13 mouse cellular contexts compared by ENCODE assay signal in genomic region chr11:113726994-113727888, GRCm38 (mm10). TPM values are rescaled to one million over a fixed set of nuclear protein-coding genes. Genes with fewer than 3 reads are reported as not detected.
DNase-seq lines count a peak whose midpoint lies in the region; ATAC-seq and TF ChIP-seq lines count a peak whose summit lies in the region.
"Had no signal": no experiment of that assay in that cellular context is flagged by ENCODE, and none has a peak within 500 bp of the region (broad histone marks: within the 10 kb centered on the region; RNA-seq: fewer than 3 reads in every experiment).

No protein-coding gene starts in this region.

- peaks cover 24% of the 10 kb centered on the region for H3K4me1 ChIP-seq in heart, adult 2 months (ENCODE audit: control insufficient read depth, insufficient read depth, low read length)
- peaks cover 30% of the 10 kb centered on the region; the same call in 1 of the 2 replicates for H3K4me1 ChIP-seq in heart, embryonic 12.5 days (replicated peaks)
- peaks cover 54% of the 10 kb centered on the region for H3K4me1 ChIP-seq in liver, adult 2 months (ENCODE audit: control insufficient read depth, insufficient read depth, low read length)
- peaks cover 10% of the 10 kb centered on the region for H3K4me1 ChIP-seq in liver, embryonic 11.5 days (replicated peaks; ENCODE audit: control insufficient read depth, insufficient read depth, low read length)
- peaks cover 67% of the 10 kb centered on the region for H3K4me1 ChIP-seq in embryonic facial prominence, embryonic 12.5 days
- H3K4me1 ChIP-seq in limb, embryonic 14.5 days (ENCODE audit: control insufficient read depth, insufficient read depth, low read length), result peaks cover 40% of the 10 kb centered on the region
- H3K4me1 ChIP-seq in midbrain, embryonic 11.5 days (ENCODE audit: control insufficient read depth, insufficient read depth, low read length), result no peaks in the 10 kb centered on the region

- H3K27me3 ChIP-seq in heart, adult 2 months (ENCODE audit: control insufficient read depth, insufficient read depth, low read length), result no peaks in the 10 kb centered on the region
- H3K27me3 ChIP-seq in heart, embryonic 12.5 days (replicated peaks), result no peaks in the 10 kb centered on the region
- no peaks in the 10 kb centered on the region for H3K27me3 ChIP-seq in liver, adult 2 months (ENCODE audit: control insufficient read depth, insufficient read depth, low read length)
- no peaks in the 10 kb centered on the region for H3K27me3 ChIP-seq in liver, embryonic 11.5 days (replicated peaks; ENCODE audit: control insufficient read depth, insufficient read depth, low read length)
- no peaks in the 10 kb centered on the region for H3K27me3 ChIP-seq in embryonic facial prominence, embryonic 12.5 days
- no peaks in the 10 kb centered on the region for H3K27me3 ChIP-seq in limb, embryonic 14.5 days (ENCODE audit: control insufficient read depth, insufficient read depth, low read length)
- no peaks in the 10 kb centered on the region for H3K27me3 ChIP-seq in midbrain, embryonic 11.5 days (ENCODE audit: control insufficient read depth, insufficient read depth, low read length)
- H3K27me3 ChIP-seq: Patski had no signal

- H3K36me3 ChIP-seq in heart, adult 2 months (ENCODE audit: control insufficient read depth, insufficient read depth, low read length), result no peaks in the 10 kb centered on the region
- H3K36me3 ChIP-seq in heart, embryonic 12.5 days, result peaks cover 47% of the 10 kb centered on the region
- H3K36me3 ChIP-seq in liver, adult 2 months (ENCODE audit: control insufficient read depth, insufficient read depth, low read length), result peaks cover 7% of the 10 kb centered on the region; the same call in 1 of the 2 replicates
- H3K36me3 ChIP-seq in liver, embryonic 11.5 days (ENCODE audit: control insufficient read depth, insufficient read depth, low read length), result peaks cover 29% of the 10 kb centered on the region
- peaks cover 48% of the 10 kb centered on the region for H3K36me3 ChIP-seq in embryonic facial prominence, embryonic 12.5 days
- H3K36me3 ChIP-seq in limb, embryonic 14.5 days (ENCODE audit: control insufficient read depth, insufficient read depth, low read length), result peaks cover 46% of the 10 kb centered on the region
- H3K36me3 ChIP-seq in midbrain, embryonic 11.5 days (ENCODE audit: control insufficient read depth, insufficient read depth, low read length), result peaks cover 30% of the 10 kb centered on the region

- no peak for TF ChIP-seq EP300 in heart, adult 2 months (IDR thresholded peaks at IDR 0.05; ENCODE audit: insufficient read depth, low read depth, low read length)

- H3K27ac ChIP-seq in heart, adult 2 months, result peak overlapping the region; percentile 63
- H3K27ac ChIP-seq in heart, embryonic 12.5 days (ENCODE audit: poor library complexity, severe bottlenecking), result no peak overlapping the region
- peak overlapping the region; percentile 73 for H3K27ac ChIP-seq in liver, adult 2 months (replicated peaks; ENCODE audit: insufficient read depth, low read depth, low read length)
- H3K27ac ChIP-seq in liver, embryonic 11.5 days (ENCODE audit: low read depth, low read length), result no peak overlapping the region
- peak overlapping the region; percentile 43 for H3K27ac ChIP-seq in embryonic facial prominence, embryonic 12.5 days
- H3K27ac ChIP-seq in limb, embryonic 14.5 days (replicated peaks; ENCODE audit: low read depth, low read length), result peak overlapping the region; percentile 72
- no peak overlapping the region for H3K27ac ChIP-seq in midbrain, embryonic 11.5 days (ENCODE audit: low read depth, low read length)
- H3K27ac ChIP-seq: liver, embryonic 12.5 days had no signal

- 64% methylated on average over 14 of the region's 14 CpGs for WGBS in heart, adult 2 months
- 92% methylated on average over 14 of the region's 14 CpGs for WGBS in heart, embryonic 12.5 days
- WGBS in liver, adult 2 months, result 64% methylated on average over 14 of the region's 14 CpGs
- 93% methylated on average over 14 of the region's 14 CpGs for WGBS in liver, embryonic 11.5 days
- WGBS in embryonic facial prominence, embryonic 12.5 days, result 60% methylated on average over 14 of the region's 14 CpGs
- 33% methylated on average over 14 of the region's 14 CpGs for WGBS in limb, embryonic 14.5 days
- WGBS in midbrain, embryonic 11.5 days, result 87% methylated on average over 14 of the region's 14 CpGs

- intact Hi-C loops in heart, adult 2 months (cut with DNase I), result no loop called here

- DNase-seq in heart, adult 2 months, result peak in 1 of 2 experiments; percentile 46
- no peak for DNase-seq in liver, adult 2 months (ENCODE audit: extremely low read depth, low read depth, low spot score)
- DNase-seq in liver, embryonic 11.5 days (ENCODE audit: low spot score), result no peak
- peak; percentile 69 for DNase-seq in limb, embryonic 14.5 days (ENCODE audit: low spot score)
- no peak for DNase-seq in midbrain, embryonic 11.5 days (ENCODE audit: low spot score, missing footprints)
- DNase-seq in cerebellum, adult 9-11 months, result no peak
- DNase-seq: adrenal gland, postnatal 36 days; right cerebral cortex, postnatal 14 days had no signal

- no peak overlapping the region for H3K4me2 ChIP-seq in heart, embryonic 12.5 days
- H3K4me2 ChIP-seq in liver, embryonic 11.5 days, result no peak overlapping the region
- no peak overlapping the region for H3K4me2 ChIP-seq in embryonic facial prominence, embryonic 12.5 days (replicated peaks)
- H3K4me2 ChIP-seq in limb, embryonic 14.5 days (replicated peaks; ENCODE audit: low read depth, low read length, severe bottlenecking), result 0 out of 2 replicates have a peak overlapping the region, but pooled peaks have one; percentile 3
- H3K4me2 ChIP-seq in midbrain, embryonic 11.5 days, result no peak overlapping the region
- H3K4me2 ChIP-seq: heart, embryonic 11.5 days; liver, embryonic 12.5 days had no signal

- no peak for ATAC-seq in heart, embryonic 12.5 days (ENCODE audit: insufficient number of reproducible peaks, low FRiP score)
- no peak for ATAC-seq in liver, embryonic 11.5 days (replicated peaks; ENCODE audit: low FRiP score)
- ATAC-seq in embryonic facial prominence, embryonic 12.5 days (ENCODE audit: insufficient number of reproducible peaks, insufficient read depth, low FRiP score, low TSS enrichment), result no peak
- ATAC-seq in limb, embryonic 14.5 days (ENCODE audit: low FRiP score, low read depth), result peak; percentile 31; the same call in 1 of the 2 replicates
- no peak for ATAC-seq in midbrain, embryonic 11.5 days (ENCODE audit: low FRiP score)
- ATAC-seq: liver, embryonic 12.5 days; Patski had no signal

- H3K4me3 ChIP-seq in heart, adult 2 months, result no peak overlapping the region
- no peak overlapping the region for H3K4me3 ChIP-seq in heart, embryonic 12.5 days
- no peak overlapping the region for H3K4me3 ChIP-seq in liver, adult 2 months (ENCODE audit: insufficient read depth, low read depth, low read length)
- no peak overlapping the region for H3K4me3 ChIP-seq in liver, embryonic 11.5 days (ENCODE audit: low read depth, low read length)
- H3K4me3 ChIP-seq in embryonic facial prominence, embryonic 12.5 days, result no peak overlapping the region
- H3K4me3 ChIP-seq in limb, embryonic 14.5 days (replicated peaks; ENCODE audit: low read length), result no peak overlapping the region
- H3K4me3 ChIP-seq in midbrain, embryonic 11.5 days (ENCODE audit: low read depth, low read length), result no peak overlapping the region
- H3K4me3 ChIP-seq: liver, embryonic 12.5 days had no signal

- no peak overlapping the region for H3K9ac ChIP-seq in heart, adult 2 months (ENCODE audit: low read depth, low read length)
- no peak overlapping the region for H3K9ac ChIP-seq in heart, embryonic 12.5 days
- H3K9ac ChIP-seq in liver, adult 2 months (ENCODE audit: low read depth, low read length), result peak overlapping the region; percentile 29; the same call in 1 of the 2 replicates
- no peak overlapping the region for H3K9ac ChIP-seq in liver, embryonic 11.5 days (ENCODE audit: low read depth, low read length)
- H3K9ac ChIP-seq in embryonic facial prominence, embryonic 12.5 days, result no peak overlapping the region
- no peak overlapping the region for H3K9ac ChIP-seq in limb, embryonic 14.5 days (ENCODE audit: low read depth, low read length, severe bottlenecking)
- H3K9ac ChIP-seq in midbrain, embryonic 11.5 days (ENCODE audit: low read length), result no peak overlapping the region
- H3K9ac ChIP-seq: liver, embryonic 12.5 days had no signal

- no peak for TF ChIP-seq CTCF in heart, adult 2 months (IDR thresholded peaks at IDR 0.05)
- TF ChIP-seq CTCF in liver, adult 2 months (IDR thresholded peaks at IDR 0.05; ENCODE audit: low read depth, low read length), result no peak

- H3K79me2 ChIP-seq in heart, adult 2 months (replicated peaks; ENCODE audit: control insufficient read depth, insufficient read depth, low read length), result no peaks in the 10 kb centered on the region; the same call in 1 of the 2 replicates
- peaks cover 16% of the 10 kb centered on the region; the same call in 1 of the 2 replicates for H3K79me2 ChIP-seq in liver, adult 2 months (ENCODE audit: control insufficient read depth, insufficient read depth, low read length)

- no peak for TF ChIP-seq POLR2A in heart, adult 2 months (IDR thresholded peaks at IDR 0.05; ENCODE audit: insufficient read depth, low read depth, low read length)
- TF ChIP-seq POLR2A in liver, adult 2 months (IDR thresholded peaks at IDR 0.05; ENCODE audit: extremely low read depth, insufficient read depth, low read length), result no peak
- no peak for TF ChIP-seq POLR2A in limb, embryonic 14.5 days (IDR thresholded peaks at IDR 0.05; ENCODE audit: borderline replicate concordance, extremely low read depth, insufficient read depth, insufficient read length)

- no peaks in the 10 kb centered on the region for H3K9me3 ChIP-seq in heart, embryonic 12.5 days (replicated peaks)
- no peaks in the 10 kb centered on the region for H3K9me3 ChIP-seq in liver, embryonic 11.5 days (ENCODE audit: control insufficient read depth, low read length)
- no peaks in the 10 kb centered on the region for H3K9me3 ChIP-seq in embryonic facial prominence, embryonic 12.5 days
- no peaks in the 10 kb centered on the region for H3K9me3 ChIP-seq in limb, embryonic 14.5 days (ENCODE audit: control insufficient read depth, low read length)
- H3K9me3 ChIP-seq in midbrain, embryonic 11.5 days (ENCODE audit: control insufficient read depth, low read length), result no peaks in the 10 kb centered on the region
- H3K9me3 ChIP-seq: liver, embryonic 12.5 days had no signal

RNA-seq across cellular contexts. Expression of gene Cpsf4l, which starts 17.4 kb away (rescaled TPM):
- total RNA-seq in heart, adult 2 months (2021), result not detected
- 0.18 TPM in 1 of 2 replicates, not detected in the other for polyA plus RNA-seq in heart, adult 2 months (2012; rRNA removed)
- polyA plus RNA-seq in heart, embryonic 12.5 days (2016; fragmentation: Nextera tagmentation; extraction: Ambion mirVana), result not detected in 2 replicates
- 6.0 and 9.9 TPM in 2 replicates for total RNA-seq in liver, adult 2 months (2014; rRNA removed)
- 2.9 and 3.0 TPM in 2 replicates for polyA plus RNA-seq in liver, adult 2 months (2012; rRNA removed)
- 0.18 and 0.29 TPM in 2 replicates for polyA plus RNA-seq in liver, embryonic 11.5 days (2014; fragmentation: Nextera tagmentation; extraction: Ambion mirVana)
- 0.37 TPM in 1 of 2 replicates, not detected in the other for polyA plus RNA-seq in embryonic facial prominence, embryonic 12.5 days (2016; fragmentation: Nextera tagmentation; extraction: Ambion mirVana)
- polyA plus RNA-seq in limb, embryonic 14.5 days (2012; rRNA removed), result 0.88 and 1.3 TPM in 2 replicates
- 1.2 and 1.3 TPM in 2 replicates for polyA plus RNA-seq in limb, embryonic 14.5 days (2014; fragmentation: Nextera tagmentation; extraction: Ambion mirVana)
- 0.30 and 0.57 TPM in 2 replicates for polyA plus RNA-seq in midbrain, embryonic 11.5 days (2014; fragmentation: Nextera tagmentation; extraction: Ambion mirVana)

RNA-seq across cellular contexts. Expression of gene Cdc42ep4, which starts 24.4 kb away (rescaled TPM):
- total RNA-seq in heart, adult 2 months (2021), result 10 to 100 TPM; 20.6 to 23.2 TPM
- 12.3 and 12.9 TPM in 2 replicates for polyA plus RNA-seq in heart, adult 2 months (2012; rRNA removed)
- polyA plus RNA-seq in heart, embryonic 12.5 days (2016; fragmentation: Nextera tagmentation; extraction: Ambion mirVana), result 23.2 and 24.3 TPM in 2 replicates
- total RNA-seq in liver, adult 2 months (2014; rRNA removed), result 25.2 and 36.7 TPM in 2 replicates
- 32.7 and 32.9 TPM in 2 replicates for polyA plus RNA-seq in liver, adult 2 months (2012; rRNA removed)
- polyA plus RNA-seq in liver, embryonic 11.5 days (2014; fragmentation: Nextera tagmentation; extraction: Ambion mirVana), result 26.0 and 29.5 TPM in 2 replicates
- 116 and 118 TPM in 2 replicates for polyA plus RNA-seq in embryonic facial prominence, embryonic 12.5 days (2016; fragmentation: Nextera tagmentation; extraction: Ambion mirVana)
- polyA plus RNA-seq in limb, embryonic 14.5 days (2012; rRNA removed), result 47.3 and 61.4 TPM in 2 replicates
- polyA plus RNA-seq in limb, embryonic 14.5 days (2014; fragmentation: Nextera tagmentation; extraction: Ambion mirVana), result 49.6 and 57.3 TPM in 2 replicates
- 54.6 and 60.4 TPM in 2 replicates for polyA plus RNA-seq in midbrain, embryonic 11.5 days (2014; fragmentation: Nextera tagmentation; extraction: Ambion mirVana)

RNA-seq across cellular contexts. Expression of gene D11Wsu47e, which starts 43.0 kb away (rescaled TPM):
- total RNA-seq in heart, adult 2 months (2021), result 1 to 10 TPM; 5.8 to 6.4 TPM
- polyA plus RNA-seq in heart, adult 2 months (2012; rRNA removed), result 4.7 and 7.8 TPM in 2 replicates
- 19.0 and 20.7 TPM in 2 replicates for polyA plus RNA-seq in heart, embryonic 12.5 days (2016; fragmentation: Nextera tagmentation; extraction: Ambion mirVana)
- total RNA-seq in liver, adult 2 months (2014; rRNA removed), result 4.1 and 5.0 TPM in 2 replicates
- polyA plus RNA-seq in liver, adult 2 months (2012; rRNA removed), result 3.3 and 4.5 TPM in 2 replicates
- polyA plus RNA-seq in liver, embryonic 11.5 days (2014; fragmentation: Nextera tagmentation; extraction: Ambion mirVana), result 22.4 and 22.9 TPM in 2 replicates
- polyA plus RNA-seq in embryonic facial prominence, embryonic 12.5 days (2016; fragmentation: Nextera tagmentation; extraction: Ambion mirVana), result 24.5 and 26.5 TPM in 2 replicates
- 26.8 and 27.5 TPM in 2 replicates for polyA plus RNA-seq in limb, embryonic 14.5 days (2012; rRNA removed)
- polyA plus RNA-seq in limb, embryonic 14.5 days (2014; fragmentation: Nextera tagmentation; extraction: Ambion mirVana), result 20.9 and 29.5 TPM in 2 replicates
- 23.3 and 23.4 TPM in 2 replicates for polyA plus RNA-seq in midbrain, embryonic 11.5 days (2014; fragmentation: Nextera tagmentation; extraction: Ambion mirVana)

RNA-seq across cellular contexts. Expression of gene Fam104a, which starts 43.3 kb away (rescaled TPM):
- total RNA-seq in heart, adult 2 months (2021), result 10 to 100 TPM; 15.3 to 16.4 TPM
- 10.7 and 12.4 TPM in 2 replicates for polyA plus RNA-seq in heart, adult 2 months (2012; rRNA removed)
- polyA plus RNA-seq in heart, embryonic 12.5 days (2016; fragmentation: Nextera tagmentation; extraction: Ambion mirVana), result 53.0 and 53.3 TPM in 2 replicates
- total RNA-seq in liver, adult 2 months (2014; rRNA removed), result 4.5 and 5.6 TPM in 2 replicates
- 15.2 and 16.4 TPM in 2 replicates for polyA plus RNA-seq in liver, adult 2 months (2012; rRNA removed)
- 58.7 and 62.3 TPM in 2 replicates for polyA plus RNA-seq in liver, embryonic 11.5 days (2014; fragmentation: Nextera tagmentation; extraction: Ambion mirVana)
- polyA plus RNA-seq in embryonic facial prominence, embryonic 12.5 days (2016; fragmentation: Nextera tagmentation; extraction: Ambion mirVana), result 52.6 TPM in 2 replicates
- polyA plus RNA-seq in limb, embryonic 14.5 days (2012; rRNA removed), result 30.3 and 34.5 TPM in 2 replicates
- 50.2 and 52.6 TPM in 2 replicates for polyA plus RNA-seq in limb, embryonic 14.5 days (2014; fragmentation: Nextera tagmentation; extraction: Ambion mirVana)
- polyA plus RNA-seq in midbrain, embryonic 11.5 days (2014; fragmentation: Nextera tagmentation; extraction: Ambion mirVana), result 50.9 and 54.6 TPM in 2 replicates

Comparison
In these comparisons a context has a peak if more than half of its experiments do, and no peak if none do; other contexts are left out.
1. H3K27ac ChIP-seq: peak in heart, adult 2 months (single experiment), liver, adult 2 months (single experiment), embryonic facial prominence, embryonic 12.5 days (single experiment) and limb, embryonic 14.5 days (single experiment); none in heart, embryonic 12.5 days (single experiment), liver, embryonic 11.5 days (single experiment) and midbrain, embryonic 11.5 days (single experiment).